Mouse (Mus musculus) testis, adult 2 months (tissue): ENCODE results near the gene Bud13.

ENCODE experiments used
- CTCF ChIP-seq: fragments of 200-500 bp; IDR thresholded peaks from 2 replicates; pipeline ENCODE4 v1.5.1; 2012; ENCODE audit warnings: low read depth, mild to moderate bottlenecking, inconsistent platforms, low read length, moderate library complexity; ENCODE audit not compliant: control insufficient read depth, insufficient read depth, insufficient replicate concordance
- POLR2A ChIP-seq: fragments of 200-500 bp; IDR thresholded peaks from 2 replicates; pipeline ENCODE4 v1.6.1; 2012; ENCODE audit warnings: low read depth, mild to moderate bottlenecking, inconsistent platforms, low read length, moderate library complexity; ENCODE audit not compliant: control insufficient read depth

DNA sequence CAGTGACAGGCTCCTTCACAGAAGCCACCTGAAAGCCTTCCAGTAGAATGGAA is 47.4 kb upstream of the Bud13 start, which contains the start of gene Apoc3:
- TF ChIP-seq CTCF (no peak), POLR2A (no peak)
